In the genomic region with DNA sequence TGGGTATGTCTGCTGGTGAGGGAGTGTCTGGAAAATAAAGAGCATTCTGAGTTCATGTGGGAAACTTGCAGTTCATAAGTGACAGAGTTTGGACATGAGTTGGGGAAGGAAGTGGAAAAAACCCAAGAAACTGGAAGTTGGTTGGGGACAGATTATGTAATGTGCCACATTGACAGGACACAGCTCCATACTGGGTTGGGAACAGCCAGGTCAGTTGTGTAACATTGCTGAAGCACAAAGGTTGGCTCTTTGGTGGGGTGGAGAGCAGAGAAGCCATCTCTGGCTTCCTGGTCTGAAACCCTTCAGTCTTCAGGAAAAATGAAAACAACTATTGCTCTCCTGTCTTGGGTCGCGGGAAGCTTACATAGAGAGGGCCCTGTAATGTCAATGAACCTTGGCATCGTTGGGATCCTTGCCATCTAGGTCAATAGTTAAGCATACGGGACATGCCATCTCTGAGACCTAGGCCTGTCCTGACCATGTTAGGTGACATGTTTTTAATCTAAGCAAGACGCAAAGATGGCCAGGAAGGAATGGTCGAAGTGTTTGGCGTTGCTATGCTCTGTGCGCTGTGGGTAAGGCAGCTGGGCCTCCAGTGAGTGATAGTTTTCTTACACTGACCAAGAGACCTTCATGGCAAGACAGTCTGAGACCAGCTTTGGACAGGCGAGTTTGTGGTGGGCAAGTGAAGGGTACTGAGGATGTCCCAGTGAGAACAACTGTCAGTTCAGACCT, we compare ENCODE assay signal across 8 mouse cellular contexts. TPM values are rescaled to one million over a fixed set of nuclear protein-coding genes. Genes with fewer than 3 reads are reported as not detected.
DNase-seq lines count a peak whose midpoint lies in the region; ATAC-seq and TF ChIP-seq lines count a peak whose summit lies in the region.

No protein-coding gene starts in this region.

- DNase-seq in adrenal gland, postnatal 14 days = peak; percentile 53
- DNase-seq in adrenal gland, postnatal 10 days = no peak
- DNase-seq in midbrain, embryonic 11.5 days (ENCODE audit: low spot score, missing footprints) = no peak
- DNase-seq in liver, embryonic 13.5 days = no peak
- DNase-seq in stomach, postnatal 0 days (ENCODE audit: low spot score) = no peak
- DNase-seq in right cerebral cortex, postnatal 36 days (ENCODE audit: low spot score in 2 of 2) = no peak
- DNase-seq in left cerebral cortex, adult 9 months (ENCODE audit: low spot score in 2 of 2) = no peak

- peaks cover 5% of the 10 kb centered on the region for H3K4me1 ChIP-seq in midbrain, embryonic 11.5 days (ENCODE audit: control insufficient read depth, insufficient read depth, low read length)
- peaks cover 19% of the 10 kb centered on the region for H3K4me1 ChIP-seq in midbrain, embryonic 15.5 days
- peaks cover 41% of the 10 kb centered on the region for H3K4me1 ChIP-seq in liver, embryonic 13.5 days (replicated peaks)
- H3K4me1 ChIP-seq in stomach, postnatal 0 days (replicated peaks; ENCODE audit: control insufficient read depth, insufficient read depth) = peaks cover 12% of the 10 kb centered on the region

- no peak overlapping the region for H3K27ac ChIP-seq in midbrain, embryonic 11.5 days (ENCODE audit: low read depth, low read length)
- H3K27ac ChIP-seq in midbrain, embryonic 15.5 days = no peak overlapping the region
- H3K27ac ChIP-seq in liver, embryonic 13.5 days = peak overlapping the region; percentile 65; the same call in 1 of the 2 replicates
- H3K27ac ChIP-seq in stomach, postnatal 0 days (replicated peaks) = peak overlapping the region; percentile 96

- 90% methylated on average over 9 of the region's 9 CpGs for WGBS in midbrain, embryonic 11.5 days
- whole genome bisulfite sequencing in midbrain, embryonic 15.5 days = 94% methylated on average over 9 of the region's 9 CpGs
- WGBS in liver, embryonic 13.5 days (ENCODE audit: insufficient replicate concordance) = 79% methylated on average over 9 of the region's 9 CpGs
- WGBS in stomach, postnatal 0 days = 87% methylated on average over 9 of the region's 9 CpGs

- H3K27me3 ChIP-seq in midbrain, embryonic 11.5 days (ENCODE audit: control insufficient read depth, insufficient read depth, low read length) = peaks cover 28% of the 10 kb centered on the region
- H3K27me3 ChIP-seq in midbrain, embryonic 15.5 days (replicated peaks) = peaks cover 18% of the 10 kb centered on the region
- H3K27me3 ChIP-seq in liver, embryonic 13.5 days = peaks cover 52% of the 10 kb centered on the region
- no peaks in the 10 kb centered on the region for H3K27me3 ChIP-seq in stomach, postnatal 0 days (ENCODE audit: control insufficient read depth, insufficient read depth, low read length)

- H3K9me3 ChIP-seq in midbrain, embryonic 11.5 days (ENCODE audit: control insufficient read depth, low read length) = no peaks in the 10 kb centered on the region
- H3K9me3 ChIP-seq in midbrain, embryonic 15.5 days = no peaks in the 10 kb centered on the region
- H3K9me3 ChIP-seq in liver, embryonic 13.5 days (replicated peaks) = no peaks in the 10 kb centered on the region
- no peaks in the 10 kb centered on the region for H3K9me3 ChIP-seq in stomach, postnatal 0 days (ENCODE audit: control insufficient read depth, low read length)

- no peaks in the 10 kb centered on the region for H3K36me3 ChIP-seq in midbrain, embryonic 11.5 days (ENCODE audit: control insufficient read depth, insufficient read depth, low read length)
- no peaks in the 10 kb centered on the region for H3K36me3 ChIP-seq in midbrain, embryonic 15.5 days (replicated peaks)
- 0 out of 2 replicates have a peak, but pooled peaks cover 2% of the 10 kb centered on the region for H3K36me3 ChIP-seq in liver, embryonic 13.5 days
- no peaks in the 10 kb centered on the region for H3K36me3 ChIP-seq in stomach, postnatal 0 days (ENCODE audit: control insufficient read depth, insufficient read depth, low read length)

- no peak for TF ChIP-seq EP300 in stomach, postnatal 0 days (optimal IDR thresholded peaks at IDR 0.05)

- no peak overlapping the region for H3K4me2 ChIP-seq in midbrain, embryonic 11.5 days
- H3K4me2 ChIP-seq in midbrain, embryonic 15.5 days = no peak overlapping the region
- peak overlapping the region; percentile 78; the same call in 1 of the 2 replicates for H3K4me2 ChIP-seq in liver, embryonic 13.5 days
- H3K4me2 ChIP-seq in stomach, postnatal 0 days (replicated peaks; ENCODE audit: low read depth) = peak overlapping the region; percentile 92

- no peak overlapping the region for H3K4me3 ChIP-seq in midbrain, embryonic 11.5 days (ENCODE audit: low read depth, low read length)
- no peak overlapping the region for H3K4me3 ChIP-seq in midbrain, embryonic 15.5 days
- no peak overlapping the region for H3K4me3 ChIP-seq in liver, embryonic 13.5 days (replicated peaks)
- H3K4me3 ChIP-seq in stomach, postnatal 0 days (ENCODE audit: low read depth, low read length) = no peak overlapping the region

- H3K9ac ChIP-seq in midbrain, embryonic 11.5 days (ENCODE audit: low read length) = no peak overlapping the region
- H3K9ac ChIP-seq in midbrain, embryonic 15.5 days = no peak overlapping the region
- H3K9ac ChIP-seq in liver, embryonic 13.5 days = peak overlapping the region; percentile 73; the same call in 1 of the 2 replicates
- H3K9ac ChIP-seq in stomach, postnatal 0 days (ENCODE audit: low read length) = peak overlapping the region; percentile 36; the same call in 1 of the 2 replicates

- no peak for TF ChIP-seq CTCF in stomach, postnatal 0 days (IDR thresholded peaks at IDR 0.05; ENCODE audit: low read depth)

- 0 out of 2 replicates have a peak, but pooled peaks have one; percentile 8 for ATAC-seq in midbrain, embryonic 11.5 days (ENCODE audit: low FRiP score)
- no peak; the same call in 1 of the 2 replicates for ATAC-seq in midbrain, embryonic 15.5 days (replicated peaks)
- no peak for ATAC-seq in liver, embryonic 13.5 days (ENCODE audit: low read depth)
- ATAC-seq in stomach, postnatal 0 days (ENCODE audit: low FRiP score, low TSS enrichment) = no peak

RNA-seq across cellular contexts. Expression of gene Marveld1, which starts 0.8 kb away (rescaled TPM):
- total RNA-seq in adrenal gland, postnatal 14 days (2021) = 46.4 and 50.1 TPM in 2 replicates
- 10 to 100 TPM; 42.0 to 46.4 TPM for total RNA-seq in adrenal gland, postnatal 10 days (2021)
- polyA plus RNA-seq in midbrain, embryonic 11.5 days (2014; fragmentation: Nextera tagmentation; extraction: Ambion mirVana) = 5.3 and 5.9 TPM in 2 replicates
- polyA plus RNA-seq in midbrain, embryonic 15.5 days (2015; fragmentation: Nextera tagmentation; extraction: Ambion mirVana) = 2.9 and 4.6 TPM in 2 replicates
- 1.6 TPM in 2 replicates for polyA plus RNA-seq in liver, embryonic 13.5 days (2015; fragmentation: Nextera tagmentation; extraction: Ambion mirVana)
- polyA plus RNA-seq in stomach, postnatal 0 days (2015; fragmentation: Nextera tagmentation; extraction: Ambion mirVana) = 15.3 and 23.6 TPM in 2 replicates

RNA-seq across cellular contexts. Expression of gene Zfyve27, which starts 17.3 kb away (rescaled TPM):
- 42.7 and 45.0 TPM in 2 replicates for total RNA-seq in adrenal gland, postnatal 14 days (2021)
- total RNA-seq in adrenal gland, postnatal 10 days (2021) = 10 to 100 TPM; 36.9 to 52.9 TPM
- polyA plus RNA-seq in midbrain, embryonic 11.5 days (2014; fragmentation: Nextera tagmentation; extraction: Ambion mirVana) = 15.6 and 16.2 TPM in 2 replicates
- 70.3 and 74.2 TPM in 2 replicates for polyA plus RNA-seq in midbrain, embryonic 15.5 days (2015; fragmentation: Nextera tagmentation; extraction: Ambion mirVana)
- 8.2 and 8.4 TPM in 2 replicates for polyA plus RNA-seq in liver, embryonic 13.5 days (2015; fragmentation: Nextera tagmentation; extraction: Ambion mirVana)
- polyA plus RNA-seq in stomach, postnatal 0 days (2015; fragmentation: Nextera tagmentation; extraction: Ambion mirVana) = 14.1 and 15.3 TPM in 2 replicates

RNA-seq across cellular contexts. Expression of gene Avpi1, which starts 17.6 kb away (rescaled TPM):
- total RNA-seq in adrenal gland, postnatal 14 days (2021) = 47.4 and 48.9 TPM in 2 replicates
- 10 to 100 TPM; 15.9 to 33.2 TPM for total RNA-seq in adrenal gland, postnatal 10 days (2021)
- 11.1 and 12.9 TPM in 2 replicates for polyA plus RNA-seq in midbrain, embryonic 11.5 days (2014; fragmentation: Nextera tagmentation; extraction: Ambion mirVana)
- polyA plus RNA-seq in midbrain, embryonic 15.5 days (2015; fragmentation: Nextera tagmentation; extraction: Ambion mirVana) = 6.3 and 7.3 TPM in 2 replicates
- polyA plus RNA-seq in liver, embryonic 13.5 days (2015; fragmentation: Nextera tagmentation; extraction: Ambion mirVana) = 15.6 and 15.8 TPM in 2 replicates
- 108 and 117 TPM in 2 replicates for polyA plus RNA-seq in stomach, postnatal 0 days (2015; fragmentation: Nextera tagmentation; extraction: Ambion mirVana)

RNA-seq across cellular contexts. Expression of gene Sfrp5, which starts 55.6 kb away (rescaled TPM):
- total RNA-seq in adrenal gland, postnatal 14 days (2021) = 4.3 and 4.9 TPM in 2 replicates
- total RNA-seq in adrenal gland, postnatal 10 days (2021) = 1 to 10 TPM; 5.1 to 6.2 TPM
- 0.11 and 0.14 TPM in 2 replicates for polyA plus RNA-seq in midbrain, embryonic 11.5 days (2014; fragmentation: Nextera tagmentation; extraction: Ambion mirVana)
- polyA plus RNA-seq in midbrain, embryonic 15.5 days (2015; fragmentation: Nextera tagmentation; extraction: Ambion mirVana) = 1.1 and 1.3 TPM in 2 replicates
- polyA plus RNA-seq in liver, embryonic 13.5 days (2015; fragmentation: Nextera tagmentation; extraction: Ambion mirVana) = 0.21 and 0.98 TPM in 2 replicates
- 0.55 and 0.74 TPM in 2 replicates for polyA plus RNA-seq in stomach, postnatal 0 days (2015; fragmentation: Nextera tagmentation; extraction: Ambion mirVana)

RNA-seq across cellular contexts. Expression of gene Pi4k2a, which starts 56.2 kb away (rescaled TPM):
- 50.4 and 51.5 TPM in 2 replicates for total RNA-seq in adrenal gland, postnatal 14 days (2021)
- total RNA-seq in adrenal gland, postnatal 10 days (2021) = 10 to 100 TPM; 37.0 to 41.3 TPM
- polyA plus RNA-seq in midbrain, embryonic 11.5 days (2014; fragmentation: Nextera tagmentation; extraction: Ambion mirVana) = 19.9 and 22.1 TPM in 2 replicates
- polyA plus RNA-seq in midbrain, embryonic 15.5 days (2015; fragmentation: Nextera tagmentation; extraction: Ambion mirVana) = 30.1 and 30.6 TPM in 2 replicates
- 9.7 and 9.9 TPM in 2 replicates for polyA plus RNA-seq in liver, embryonic 13.5 days (2015; fragmentation: Nextera tagmentation; extraction: Ambion mirVana)
- 20.8 and 21.6 TPM in 2 replicates for polyA plus RNA-seq in stomach, postnatal 0 days (2015; fragmentation: Nextera tagmentation; extraction: Ambion mirVana)

Comparison
In these comparisons a context has a peak if more than half of its experiments do, and no peak if none do; other contexts are left out.
1. H3K27ac ChIP-seq: peak in liver, embryonic 13.5 days (single experiment) and stomach, postnatal 0 days (single experiment); none in midbrain, embryonic 11.5 days (single experiment) and midbrain, embryonic 15.5 days (single experiment).
2. H3K4me2 ChIP-seq: peak in liver, embryonic 13.5 days (single experiment) and stomach, postnatal 0 days (single experiment); none in midbrain, embryonic 11.5 days (single experiment) and midbrain, embryonic 15.5 days (single experiment).
3. H3K9ac ChIP-seq: peak in liver, embryonic 13.5 days (single experiment) and stomach, postnatal 0 days (single experiment); none in midbrain, embryonic 11.5 days (single experiment) and midbrain, embryonic 15.5 days (single experiment).